Mouse (Mus musculus) frontal cortex, postnatal 10 days (tissue): ENCODE data around the gene Itga4.

Experiments used
- DNase-seq, 2 experiments: peaks; one replicate each; pipeline ENCODE4 v3.0.0; 2022; ENCODE audit warnings: low spot score in 2 of 2, mixed read lengths in 1 of 2

Itga4 gene

DNA sequence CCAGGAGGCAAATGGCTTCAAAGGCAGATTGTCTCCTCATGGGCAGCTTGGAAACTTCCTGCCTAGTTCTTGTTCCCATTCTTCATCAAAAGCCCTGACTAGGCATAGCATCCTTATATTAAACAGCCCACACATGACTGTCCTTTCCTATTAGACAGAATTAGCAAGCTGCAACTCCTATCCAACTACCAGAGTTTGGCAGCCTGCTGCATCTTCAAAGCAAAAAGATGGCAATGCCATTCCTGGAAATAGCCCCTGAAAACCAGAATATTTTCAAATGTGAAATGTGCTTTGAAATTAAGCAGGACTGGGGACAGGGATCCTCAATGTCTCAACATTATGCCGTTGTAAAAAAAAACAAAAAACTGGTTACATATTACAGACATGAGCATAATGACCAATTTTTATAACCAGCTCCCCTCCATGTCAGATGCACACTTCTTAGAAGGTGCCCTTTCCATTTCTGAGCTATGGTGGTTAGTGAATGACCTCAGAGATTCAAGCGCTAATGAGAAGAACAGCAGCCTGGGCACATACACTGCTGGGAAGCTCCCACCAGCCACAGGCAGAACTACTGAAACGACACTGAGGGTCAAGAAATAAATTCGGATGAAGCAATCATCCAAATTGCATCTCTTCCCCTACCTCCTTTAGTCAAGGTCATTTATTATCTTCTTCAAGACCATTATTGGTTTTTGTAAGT lies 97.0 kb downstream of the Itga4 start:
- DNase-seq = no peak

DNA sequence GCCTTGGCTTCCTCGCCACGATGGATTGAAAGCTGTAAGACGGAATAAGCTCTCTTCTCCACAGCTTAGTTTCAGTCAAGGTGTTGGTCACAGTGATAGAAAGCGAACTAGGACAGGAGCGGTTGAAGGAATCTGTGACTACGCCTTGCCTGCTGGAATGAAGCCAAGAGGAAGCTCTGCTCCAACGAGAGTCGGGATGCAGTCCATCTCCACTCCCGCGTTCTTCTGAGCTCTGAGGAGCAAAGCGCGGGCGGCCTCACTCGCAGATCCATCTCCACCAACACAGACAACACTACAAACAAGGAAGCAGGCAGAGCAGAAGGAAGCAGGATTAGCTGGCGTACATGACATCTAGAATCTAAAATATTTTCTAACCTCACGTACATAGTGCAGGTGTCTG lies 99.5 kb downstream of the Itga4 start:
- DNase-seq = no peak

GRCm38 (mm10) chr2:79357835-79358234 lies 102.6 kb downstream of the Itga4 start:
- no peak for DNase-seq

DNA sequence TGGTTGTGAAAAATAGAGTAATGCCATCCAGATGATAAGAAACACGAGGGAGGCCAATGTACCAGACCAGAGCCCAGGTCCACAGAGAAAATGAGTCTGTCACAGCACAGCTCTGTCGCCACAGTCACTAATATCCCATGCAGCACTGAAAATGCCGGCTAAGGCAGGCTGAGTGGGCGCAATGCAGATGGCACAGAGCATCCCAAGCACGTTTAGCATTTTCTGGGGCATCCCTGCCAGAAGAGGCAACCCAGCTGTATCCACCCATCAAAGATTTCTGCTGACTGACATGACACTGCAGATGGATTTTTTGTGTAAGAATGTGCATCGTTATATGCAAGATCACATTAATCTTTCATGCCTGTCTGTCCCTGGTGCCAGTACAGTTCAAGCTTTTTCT lies 106.8 kb downstream of the Itga4 start:
- DNase-seq = peak in 1 of 2 experiments; percentile 13

- no peak for DNase-seq
These were observed 108.7 kb downstream of the Itga4 start for GRCm38 (mm10) chr2:79363920-79364319.

GRCm38 (mm10) chr2:79367451-79368450 lies 112.5 kb downstream of the Itga4 start:
- no peak for DNase-seq

- DNase-seq = no peak
These were observed 113.4 kb downstream of the Itga4 start for GRCm38 (mm10) chr2:79368661-79369060.

DNA sequence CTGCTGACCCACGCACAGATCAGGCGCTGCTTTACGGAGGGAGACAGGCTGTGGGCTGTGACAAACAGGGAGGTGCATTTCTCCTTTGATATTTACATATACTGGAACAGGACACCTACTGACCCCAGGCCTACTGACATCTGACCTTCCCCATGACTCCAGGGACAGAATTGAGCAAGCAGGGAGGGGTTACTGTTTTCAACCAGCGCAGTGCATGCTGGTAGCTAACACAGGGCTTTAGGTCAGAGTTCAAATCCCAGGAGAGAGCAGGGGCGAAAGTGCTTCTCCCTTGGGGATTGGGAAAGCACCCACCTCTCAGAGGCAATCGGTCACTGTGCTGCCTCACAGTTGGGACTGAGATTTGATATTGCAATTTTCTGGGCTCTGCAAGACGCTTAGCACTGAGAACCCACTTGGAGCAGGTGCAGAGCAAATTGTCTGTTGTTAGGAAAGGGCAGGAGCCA lies 113.9 kb downstream of the Itga4 start:
- no peak for DNase-seq

DNA sequence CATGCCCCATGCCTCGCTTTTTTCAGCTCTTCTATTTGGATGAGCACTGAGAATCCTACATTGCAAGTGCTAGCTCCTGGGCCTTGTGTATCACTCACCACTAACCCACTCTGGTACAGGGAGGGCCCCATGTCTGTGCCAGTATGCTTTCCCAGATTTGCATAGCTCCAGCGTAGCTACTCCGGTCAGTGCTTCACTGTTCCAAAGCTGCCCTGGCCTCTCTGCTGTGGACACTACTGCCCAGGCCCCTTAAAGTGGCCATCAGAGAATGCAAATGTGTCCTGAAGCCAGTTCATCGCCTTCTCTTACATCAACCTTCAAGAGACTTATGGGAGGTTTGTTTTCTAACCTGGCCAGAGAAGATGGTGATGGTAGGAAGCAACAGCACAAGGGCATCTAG lies 114.7 kb downstream of the Itga4 start:
- no peak for DNase-seq

DNA sequence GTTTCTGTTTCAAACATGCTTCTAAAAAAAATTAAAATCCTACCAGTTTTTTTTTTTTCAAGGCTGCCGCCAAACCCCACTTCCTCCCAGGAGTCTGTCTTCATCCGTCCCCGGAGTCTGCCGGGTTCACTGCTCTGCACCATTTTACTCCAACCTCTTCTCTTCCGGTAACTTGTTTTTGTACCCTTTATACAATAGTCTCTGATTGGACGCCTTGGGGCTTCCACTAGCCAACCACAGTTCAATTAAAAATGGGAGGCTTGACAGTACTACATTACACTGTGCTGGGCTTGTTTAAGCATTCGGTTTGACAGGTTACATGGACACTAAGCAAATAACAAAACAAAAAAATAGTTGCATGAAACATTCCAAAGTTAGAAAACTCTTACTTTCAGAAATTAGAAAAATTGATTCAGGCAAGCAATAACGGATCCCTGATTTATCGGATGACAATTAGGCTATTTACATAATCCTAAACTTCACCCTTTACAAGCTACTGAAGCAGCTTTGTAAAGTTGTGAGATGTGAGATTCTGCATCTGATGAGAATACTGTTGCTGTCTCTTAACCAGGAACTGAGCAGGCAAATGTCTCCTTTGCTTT lies 115.6 kb downstream of the Itga4 start:
- no peak for DNase-seq

DNA sequence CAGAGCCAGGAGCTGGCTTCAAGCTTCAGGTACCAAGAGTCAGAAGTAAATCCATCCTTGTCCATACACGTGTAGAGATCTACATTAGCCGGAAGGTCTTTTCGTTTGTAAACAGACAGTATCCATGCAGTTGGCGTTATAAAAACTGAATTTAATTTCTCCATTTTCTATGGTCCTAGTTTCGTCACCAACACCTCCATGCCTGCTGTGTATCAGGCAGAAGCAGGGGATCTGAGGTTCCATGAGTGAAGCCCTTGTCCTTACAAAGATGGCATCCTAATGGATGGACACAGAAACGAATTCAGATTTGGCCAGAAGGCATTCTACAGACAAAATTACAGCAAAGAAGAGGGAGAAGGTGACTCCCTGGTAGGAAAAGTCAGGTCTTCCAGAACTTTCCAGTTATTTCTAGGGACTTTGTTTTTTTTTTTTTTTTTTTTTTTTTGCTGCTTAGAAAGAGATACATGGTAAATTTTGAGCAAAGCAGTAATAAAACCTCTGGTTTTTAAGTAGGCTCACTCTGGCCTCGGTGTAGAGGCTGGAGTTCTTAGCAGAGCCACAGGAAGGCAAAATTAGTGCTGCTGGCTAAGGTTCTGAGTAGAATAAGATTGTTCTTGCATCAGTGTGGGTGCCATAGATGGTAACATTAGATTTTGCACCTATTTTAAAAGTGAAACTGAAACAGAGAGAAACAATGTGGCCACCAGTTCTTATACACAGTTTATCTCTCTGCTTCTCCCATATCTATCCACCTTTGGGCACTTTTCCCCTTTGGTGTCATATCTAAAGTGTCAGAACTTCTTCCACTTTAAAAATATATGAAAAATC lies 116.3 kb downstream of the Itga4 start:
- DNase-seq = no peak

GRCm38 (mm10) chr2:79372154-79372467 lies 116.9 kb downstream of the Itga4 start:
- no peak for DNase-seq

DNA sequence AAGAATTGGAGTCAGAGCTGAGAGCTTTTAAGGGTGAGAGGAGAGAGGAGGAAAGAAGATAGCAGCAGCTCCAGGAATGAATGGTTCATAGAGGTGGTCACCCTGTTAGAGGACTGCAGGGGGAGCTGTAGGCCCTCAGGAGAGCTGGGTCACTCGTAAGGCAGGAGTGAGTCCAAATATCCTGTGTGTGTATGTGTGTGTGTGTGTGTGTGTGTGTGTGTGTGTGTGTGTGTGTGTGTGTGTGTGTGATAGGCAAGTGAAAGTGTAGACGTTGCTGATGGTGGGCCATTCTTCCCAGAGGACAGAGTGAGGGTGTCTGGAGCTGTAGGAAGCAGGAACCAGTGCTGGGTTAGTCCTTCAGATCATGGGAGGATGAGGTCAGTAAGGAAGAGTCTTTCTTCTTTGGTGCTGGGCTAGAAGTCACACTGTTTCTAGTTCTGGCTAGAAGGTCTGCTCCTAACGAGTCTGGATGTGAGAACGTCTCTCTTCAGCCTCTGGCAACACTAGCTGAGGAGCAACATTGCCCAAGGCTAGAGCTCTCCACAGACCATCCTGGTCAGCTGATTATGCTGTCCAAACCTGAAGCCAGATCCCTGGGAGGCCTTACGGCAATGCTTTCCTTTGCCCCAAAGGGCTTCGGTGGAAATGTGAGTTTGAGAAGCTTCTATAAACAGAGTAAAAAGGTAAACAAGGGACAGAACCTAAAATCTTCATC lies 117.4 kb downstream of the Itga4 start:
- no peak for DNase-seq

DNA sequence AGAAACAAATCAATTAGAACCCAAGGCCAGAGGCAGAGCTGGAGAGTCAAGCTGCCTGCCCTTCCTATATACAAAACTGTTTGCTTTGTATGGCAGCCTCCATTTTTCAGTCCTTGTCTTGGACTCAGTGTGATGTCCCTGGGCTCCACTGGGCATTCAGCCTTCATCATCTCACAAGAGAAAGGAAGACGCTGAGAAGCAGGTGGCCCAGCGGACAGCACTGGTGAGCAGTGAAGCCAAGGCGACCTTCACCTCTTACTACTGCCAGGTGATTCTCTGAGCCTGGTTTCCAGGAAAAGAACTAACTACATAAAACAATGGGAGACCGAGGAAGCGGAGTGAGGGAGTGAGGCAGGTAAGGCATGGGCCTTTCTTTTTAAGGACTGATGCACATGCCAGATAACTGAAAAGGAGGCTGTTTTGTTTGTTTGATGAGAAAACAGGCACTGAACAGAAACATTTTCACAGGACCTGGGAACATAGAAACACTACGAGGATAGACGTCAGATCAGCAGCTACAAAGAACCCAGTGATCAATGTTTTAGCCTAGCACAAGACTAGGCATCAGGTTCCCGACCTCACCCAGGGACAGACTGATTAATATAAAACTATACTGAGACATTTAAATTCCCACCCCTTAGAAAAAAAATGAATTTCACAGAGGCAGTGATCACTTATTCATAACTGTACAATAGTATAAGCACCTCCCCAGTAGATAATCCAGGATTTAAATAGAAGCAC lies 123.3 kb downstream of the Itga4 start:
- DNase-seq = no peak

GRCm38 (mm10) chr2:79379087-79380041 lies 124.1 kb downstream of the Itga4 start:
- no peak for DNase-seq
